Mouse (Mus musculus) neural tube, embryonic 14.5 days (tissue): Measurements from ENCODE around the gene Crebbp. TPM values are rescaled to one million over a fixed set of nuclear protein-coding genes. Genes with fewer than 3 reads are reported as not detected.

Experiments used
- ATAC-seq: fragments of 200-750 bp; cut with Nextera tagmentation; 2 replicates; pipeline ENCODE4 v1.8.0; 2017; ENCODE audit warnings: low read depth, mild to moderate bottlenecking, moderate TSS enrichment, moderate library complexity
- H3K27ac ChIP-seq: fragments of 300-500 bp; sonication (generic); 2 replicates; pipeline ENCODE4 v1.5.1; 2014; ENCODE audit warnings: low read depth, mild to moderate bottlenecking, control low read depth, low read length, moderate library complexity, mixed read lengths
- H3K27me3 ChIP-seq: fragments of 300-500 bp; sonication (generic); 2 replicates; pipeline ENCODE4 v1.6.1; 2014; ENCODE audit warnings: low read length; ENCODE audit not compliant: control insufficient read depth, insufficient read depth
- H3K36me3 ChIP-seq: fragments of 300-500 bp; sonication (generic); 2 replicates; pipeline ENCODE4 v1.6.1; 2014; ENCODE audit warnings: low read length, mixed read lengths; ENCODE audit not compliant: control insufficient read depth, insufficient read depth
- H3K4me1 ChIP-seq: fragments of 300-500 bp; sonication (generic); 2 replicates; pipeline ENCODE4 v1.6.1; 2014; ENCODE audit warnings: low read length; ENCODE audit not compliant: control insufficient read depth, insufficient read depth
- H3K4me2 ChIP-seq: fragments of 300-500 bp; sonication (generic); 2 replicates; pipeline ENCODE4 v1.6.1; 2014; ENCODE audit warnings: mild to moderate bottlenecking, low read depth, low read length, control low read depth
- H3K4me3 ChIP-seq: fragments of 300-500 bp; sonication (generic); 2 replicates; pipeline ENCODE4 v1.5.1; 2014; ENCODE audit warnings: low read depth, low read length, control low read depth, mixed read lengths
- H3K9ac ChIP-seq: fragments of 300-500 bp; sonication (generic); replicated peaks from 2 replicates; pipeline ENCODE4 v1.6.1; 2014; ENCODE audit warnings: low read depth, mild to moderate bottlenecking, control low read depth, low read length, mixed read lengths
- H3K9me3 ChIP-seq: fragments of 300-500 bp; sonication (generic); 2 replicates; pipeline ENCODE4 v1.6.1; 2016; ENCODE audit warnings: low read length; ENCODE audit not compliant: control insufficient read depth
- whole genome bisulfite sequencing: fragments of 180-500 bp; shearing (Covaris S2); extraction: QIAGEN DNeasy Blood & Tissue Kit; methylation state at CpG from one replicate; pipeline ENCODE4 v1.1.7; 2014; 5-methylcytosine and 5-hydroxymethylcytosine counted together
- polyA plus RNA-seq: library from polyadenylated mRNA; unstranded; fragments of >200 nt; fragmentation: Nextera tagmentation; extraction: Ambion mirVana; gene quantifications from 2 replicates; pipeline ENCODE4 v1.2.1, GENCODE M21; 2014

Crebbp gene
- polyA plus RNA-seq, 1 experiment from 2014 or later = 55.2 TPM

DNA sequence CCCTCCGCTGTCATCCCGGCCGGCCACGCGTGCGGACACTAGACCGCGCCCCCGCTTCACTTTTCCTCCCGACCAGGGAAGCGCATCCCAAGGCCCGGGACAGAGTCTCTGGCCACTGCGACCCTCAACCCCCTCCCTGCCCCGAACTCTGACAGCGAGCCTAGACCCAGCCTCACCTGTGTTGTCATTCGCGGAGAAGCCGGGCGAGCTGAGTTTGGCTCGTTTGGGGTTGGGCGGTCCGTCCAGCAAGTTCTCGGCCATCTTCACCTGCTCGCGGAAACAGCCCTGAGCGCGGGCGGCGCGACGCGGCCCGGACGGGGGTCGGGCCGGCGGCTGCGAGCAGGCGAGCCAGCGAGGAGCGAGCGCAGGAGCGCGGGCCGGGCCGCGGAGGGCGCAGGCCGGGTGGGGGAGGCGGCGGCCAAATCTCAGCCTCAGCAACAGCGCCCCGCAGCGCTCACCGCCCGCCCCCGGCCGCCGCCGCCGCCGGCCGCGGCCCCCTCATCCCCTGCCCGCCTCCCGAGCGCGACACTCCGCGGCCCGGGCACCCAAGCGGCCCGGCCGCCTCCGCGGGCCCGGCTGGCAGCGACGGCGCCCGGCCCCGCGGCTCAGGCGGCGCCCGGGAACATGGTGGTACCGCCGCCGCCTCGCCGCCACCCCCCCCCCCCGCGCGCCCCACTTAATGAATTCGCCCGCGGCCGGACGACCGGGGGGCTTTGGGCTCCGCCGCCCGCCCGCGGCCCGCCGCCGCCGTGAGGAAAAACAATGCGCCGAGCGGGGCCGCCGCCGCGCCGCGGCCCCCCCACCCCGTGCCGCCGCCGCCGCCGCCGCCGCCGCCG, 616 bp downstream of the Crebbp start:
- Histone ChIP-seq H3K4me2 (peak overlapping the region; percentile 77), H3K27ac (peak overlapping the region; percentile 98), H3K36me3 (no peaks in the 10 kb centered on the region), H3K9ac (peak overlapping the region; percentile 96), H3K27me3 (no peaks in the 10 kb centered on the region), H3K4me1 (peaks cover 18% of the 10 kb centered on the region), H3K9me3 (no peaks in the 10 kb centered on the region), H3K4me3 (peak overlapping the region; percentile 91)
- under 1% methylated on average over 91 of the region's 128 CpGs for WGBS
- ATAC-seq = peak; percentile 61

DNA sequence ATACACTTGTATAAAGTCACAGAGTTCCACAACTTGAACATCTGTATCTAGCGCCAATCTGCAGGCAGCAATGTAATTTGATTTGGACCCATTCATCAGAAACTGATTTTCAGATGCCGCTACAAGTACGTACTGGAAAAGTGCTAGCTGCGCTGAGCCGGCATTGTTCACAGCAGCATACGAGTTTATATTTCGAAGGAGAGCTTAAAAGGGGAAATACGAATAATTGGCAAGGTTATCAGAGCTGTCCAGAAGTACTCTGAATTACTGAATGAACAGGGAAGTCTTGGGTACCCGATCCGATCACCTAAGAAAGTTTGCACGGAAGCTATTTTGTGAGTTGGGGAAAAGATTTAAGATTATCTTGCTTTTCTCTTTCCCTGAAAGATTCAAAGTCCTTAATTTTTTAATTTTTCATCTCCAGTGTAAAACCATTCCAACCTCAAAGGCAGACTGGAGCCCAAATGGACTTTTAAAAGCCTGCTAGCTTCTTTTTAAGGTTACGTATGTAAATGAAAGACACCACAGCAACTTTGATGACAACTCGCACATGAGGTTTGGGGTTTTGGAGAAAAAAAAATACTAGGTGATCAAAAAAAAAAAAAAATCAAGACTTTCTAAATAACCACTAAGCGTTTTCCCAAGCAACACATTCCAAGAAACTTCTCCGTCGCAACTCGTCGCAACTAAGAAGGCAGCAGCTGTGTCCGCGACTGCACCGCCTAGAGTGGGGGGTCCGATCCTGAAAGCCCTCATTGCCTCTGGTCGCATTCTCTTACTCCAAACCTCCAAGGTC, 1.4 kb downstream of the Crebbp start:
- Histone ChIP-seq H3K9ac (peak overlapping the region; percentile 96), H3K4me1 (peaks cover 18% of the 10 kb centered on the region), H3K9me3 (no peaks in the 10 kb centered on the region), H3K27ac (no peak overlapping the region; the same call in 1 of the 2 replicates), H3K27me3 (no peaks in the 10 kb centered on the region), H3K36me3 (no peaks in the 10 kb centered on the region), H3K4me2 (peak overlapping the region; percentile 77), H3K4me3 (peak overlapping the region; percentile 91)
- 7% methylated on average over 23 of the region's 23 CpGs for WGBS
- 0 out of 2 replicates have a peak, but pooled peaks have one; percentile 15 for ATAC-seq

DNA sequence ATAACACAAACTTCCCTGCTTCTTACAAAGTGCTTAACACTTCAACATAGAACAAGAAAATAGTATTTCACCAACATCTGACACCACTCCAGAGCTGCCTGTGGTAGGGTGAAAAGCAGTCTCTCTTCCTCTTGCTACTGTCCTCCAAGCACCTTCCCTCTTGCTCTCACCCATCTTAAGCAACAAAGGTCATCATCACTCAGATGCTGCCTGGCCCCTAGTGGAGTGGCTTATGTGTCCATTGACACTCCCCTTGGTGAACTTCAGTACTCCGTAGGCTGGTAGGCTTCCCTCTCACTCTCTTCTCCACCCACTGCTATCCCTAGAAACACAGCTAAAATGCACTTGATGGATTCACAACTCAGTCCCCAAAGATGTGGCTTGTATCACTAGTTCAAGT, 3.5 kb downstream of the Crebbp start:
- peaks cover 18% of the 10 kb centered on the region for H3K4me1 ChIP-seq
- no peak overlapping the region for H3K9ac ChIP-seq
- no peak overlapping the region for H3K4me2 ChIP-seq
- no peak overlapping the region for H3K27ac ChIP-seq
- WGBS = 79% methylated on average over 1 of the region's 1 CpGs
- no peak overlapping the region for H3K4me3 ChIP-seq
- no peaks in the 10 kb centered on the region for H3K27me3 ChIP-seq
- H3K36me3 ChIP-seq = no peaks in the 10 kb centered on the region
- ATAC-seq = no peak
- H3K9me3 ChIP-seq = no peaks in the 10 kb centered on the region

DNA sequence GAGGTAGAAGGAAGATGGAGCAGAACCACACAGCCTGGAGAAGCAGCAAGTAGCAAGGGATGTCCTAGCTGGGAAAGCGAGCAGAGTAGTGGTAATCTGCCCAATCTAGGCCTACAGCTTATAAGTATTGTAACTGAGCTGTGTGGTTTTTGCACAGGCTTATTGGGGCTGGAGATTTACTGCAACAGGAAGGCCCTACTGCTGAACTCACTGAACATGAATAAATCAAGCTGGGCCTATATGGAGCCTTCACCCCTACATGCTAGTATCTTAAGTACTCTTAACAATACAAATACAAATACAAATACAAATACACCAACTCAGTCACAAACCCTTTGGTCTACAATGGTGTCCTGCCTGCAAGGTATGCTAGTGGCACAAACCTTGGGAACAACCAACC, 10.2 kb downstream of the Crebbp start:
- H3K4me2 ChIP-seq = no peak overlapping the region
- WGBS = 90% methylated on average over 1 of the region's 1 CpGs
- ATAC-seq = no peak

GRCm38 (mm10) chr16:4199995-4200394, 13.8 kb downstream of the Crebbp start:
- Histone ChIP-seq H3K4me3 (no peak overlapping the region), H3K4me1 (peaks cover 12% of the 10 kb centered on the region), H3K4me2 (no peak overlapping the region), H3K27me3 (no peaks in the 10 kb centered on the region), H3K36me3 (no peaks in the 10 kb centered on the region), H3K9me3 (no peaks in the 10 kb centered on the region), H3K9ac (no peak overlapping the region), H3K27ac (no peak overlapping the region)
- 33% methylated on average over 1 of the region's 1 CpGs for WGBS
- ATAC-seq = no peak

More for the DNA sequence above, 10.2 kb downstream of the Crebbp start:
- H3K9ac ChIP-seq = no peak overlapping the region
- no peaks in the 10 kb centered on the region for H3K9me3 ChIP-seq
- peaks cover 12% of the 10 kb centered on the region for H3K4me1 ChIP-seq
- no peaks in the 10 kb centered on the region for H3K27me3 ChIP-seq
- H3K27ac ChIP-seq = no peak overlapping the region
- H3K36me3 ChIP-seq = no peaks in the 10 kb centered on the region
- H3K4me3 ChIP-seq = no peak overlapping the region

GRCm38 (mm10) chr16:4199566-4199965, 14.2 kb downstream of the Crebbp start:
- Histone ChIP-seq H3K27me3 (no peaks in the 10 kb centered on the region), H3K36me3 (no peaks in the 10 kb centered on the region), H3K27ac (no peak overlapping the region), H3K4me3 (no peak overlapping the region), H3K9ac (no peak overlapping the region), H3K4me2 (no peak overlapping the region), H3K9me3 (no peaks in the 10 kb centered on the region), H3K4me1 (peaks cover 12% of the 10 kb centered on the region)
- ATAC-seq = no peak
- 52% methylated on average over 2 of the region's 2 CpGs for WGBS

- Histone ChIP-seq H3K27ac (no peak overlapping the region), H3K9me3 (no peaks in the 10 kb centered on the region), H3K27me3 (no peaks in the 10 kb centered on the region), H3K4me1 (peaks cover 12% of the 10 kb centered on the region), H3K36me3 (no peaks in the 10 kb centered on the region), H3K9ac (no peak overlapping the region), H3K4me2 (no peak overlapping the region), H3K4me3 (no peak overlapping the region)
- 91% methylated on average over 4 of the region's 4 CpGs for WGBS
- peak; percentile 66; the same call in 1 of the 2 replicates for ATAC-seq
These were observed 15.8 kb downstream of the Crebbp start for GRCm38 (mm10) chr16:4198004-4198403.

- Histone ChIP-seq H3K4me2 (no peak overlapping the region), H3K4me1 (no peaks in the 10 kb centered on the region), H3K27ac (no peak overlapping the region), H3K4me3 (no peak overlapping the region), H3K9ac (no peak overlapping the region), H3K9me3 (no peaks in the 10 kb centered on the region), H3K36me3 (no peaks in the 10 kb centered on the region), H3K27me3 (no peaks in the 10 kb centered on the region)
- no peak for ATAC-seq
- 87% methylated on average over 1 of the region's 1 CpGs for WGBS
These were observed 23.6 kb downstream of the Crebbp start for GRCm38 (mm10) chr16:4190166-4190565.

DNA sequence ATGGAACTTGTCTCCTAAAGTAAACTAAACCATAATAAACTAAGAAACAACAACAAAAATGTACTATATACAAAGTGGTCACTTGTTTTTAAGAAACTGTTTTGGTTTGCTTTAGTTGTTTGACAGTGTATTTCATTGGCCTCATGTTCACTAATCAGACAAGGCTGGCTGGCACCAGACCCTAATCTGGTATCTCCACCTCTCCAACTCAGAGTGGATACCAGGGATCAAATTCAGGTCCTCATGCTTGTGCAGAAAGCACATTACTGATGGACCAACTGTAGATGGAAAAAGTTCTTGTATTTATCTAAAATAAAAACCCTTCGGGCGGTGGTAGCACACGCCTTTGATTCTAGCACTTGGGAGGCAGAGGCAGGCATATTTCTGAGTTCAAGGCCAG, 38.7 kb downstream of the Crebbp start:
- H3K27me3 ChIP-seq = no peaks in the 10 kb centered on the region
- WGBS = 97% methylated on average over 3 of the region's 3 CpGs
- H3K27ac ChIP-seq = no peak overlapping the region
- H3K9me3 ChIP-seq = no peaks in the 10 kb centered on the region
- H3K4me2 ChIP-seq = no peak overlapping the region
- H3K36me3 ChIP-seq = peaks cover 7% of the 10 kb centered on the region; the same call in 1 of the 2 replicates
- no peaks in the 10 kb centered on the region for H3K4me1 ChIP-seq
- no peak for ATAC-seq
- H3K4me3 ChIP-seq = no peak overlapping the region
- no peak overlapping the region for H3K9ac ChIP-seq
